Mouse (Mus musculus): ENCODE data around the gene Bglap2. TPM values are rescaled to one million over a fixed set of nuclear protein-coding genes. Genes with fewer than 3 reads are reported as not detected.
"Not testable (repeated sequence)": the region's sequence is repeated elsewhere in the genome, so short reads cannot be mapped to it uniquely, and the experiment has no call there.

Bglap2 gene
- total RNA-seq, 4 experiments from 2014 or later, result 1.6 to 2.8 TPM; not detected in 2

DNA sequence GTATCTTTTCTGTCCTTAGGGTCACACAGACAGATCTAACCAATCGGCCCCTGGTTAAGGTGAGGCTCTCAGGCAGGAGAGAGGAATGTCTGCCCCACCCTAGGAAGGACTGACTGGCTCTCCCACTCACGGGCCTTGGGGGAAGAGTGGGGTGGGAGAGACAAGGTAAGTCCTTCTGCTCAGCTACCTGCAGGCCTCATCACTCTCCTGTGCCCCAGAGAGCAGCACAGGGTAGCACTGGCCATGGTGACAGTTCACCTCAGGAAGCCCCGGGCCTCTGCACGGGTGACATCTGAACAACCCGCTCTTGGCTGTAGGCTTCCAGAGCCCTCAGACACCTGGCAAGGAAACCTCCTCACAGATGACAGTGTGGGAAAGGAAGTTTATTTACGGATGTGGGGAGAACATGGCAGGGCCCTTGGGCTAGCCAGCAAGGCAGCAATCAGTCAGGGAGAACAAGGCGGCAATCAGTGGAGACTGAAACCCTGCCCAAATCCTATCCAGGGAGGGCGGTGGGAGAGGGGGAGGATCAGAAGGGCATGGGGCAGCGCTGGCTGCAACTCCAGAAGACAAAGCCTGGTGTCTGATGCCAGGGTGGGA lies 15.4 kb upstream of the Bglap2 start:
- no peak for DNase-seq (ENCODE audit: low spot score in 2 of 2)

DNA sequence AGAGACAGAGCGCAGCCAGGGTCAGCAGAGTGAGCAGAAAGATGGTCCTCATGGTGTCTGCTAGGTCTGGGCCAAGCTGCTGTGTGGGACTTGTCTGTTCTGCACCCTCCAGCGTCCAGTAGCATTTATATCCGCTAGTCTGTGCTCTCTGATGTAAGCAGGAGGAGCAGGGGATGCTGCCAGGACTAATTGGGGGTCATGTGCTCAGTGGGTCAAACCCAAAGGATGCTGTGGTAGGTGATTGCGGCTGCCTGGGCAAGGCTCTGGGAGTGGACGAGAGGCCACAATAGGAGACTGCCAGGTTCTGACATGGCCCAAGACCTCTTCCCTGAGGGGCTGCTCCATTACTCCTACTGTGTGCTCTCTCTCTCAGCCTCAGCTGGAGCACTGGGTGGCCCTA lies 5.9 kb upstream of the Bglap2 start, which contains the start of gene Bglap:
Gene Bglap, minus strand, starts transcription at position 101 of the 400 bp plus-strand sequence.
- no peak for DNase-seq (ENCODE audit: low spot score in 2 of 2)

DNA sequence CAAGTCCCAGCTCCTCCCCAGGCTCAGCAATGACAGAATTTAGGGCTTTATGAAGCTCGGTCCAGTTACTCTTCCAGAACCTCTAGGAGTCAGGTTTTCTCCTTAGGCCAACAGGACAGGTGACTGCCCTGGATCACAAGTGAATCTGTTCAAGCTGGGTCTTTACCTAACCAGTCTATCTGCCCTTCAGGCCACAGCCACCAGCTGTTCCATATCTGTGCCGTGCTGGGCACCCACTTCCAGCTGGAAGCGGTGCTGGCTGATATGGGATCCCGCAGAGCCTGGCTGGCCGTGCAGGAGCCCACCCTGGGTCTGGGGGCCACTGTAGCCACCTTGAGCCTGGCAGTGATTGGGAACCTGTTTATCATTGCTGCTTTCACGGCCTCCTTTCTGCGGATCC lies 3.9 kb upstream of the Bglap2 start:
- not testable (repeated sequence) for DNase-seq (ENCODE audit: low spot score in 2 of 2)

GRCm38 (mm10) chr3:88381389-88382315 lies 3.2 kb upstream of the Bglap2 start:
- not testable (repeated sequence) for DNase-seq (ENCODE audit: low spot score in 2 of 2)

DNA sequence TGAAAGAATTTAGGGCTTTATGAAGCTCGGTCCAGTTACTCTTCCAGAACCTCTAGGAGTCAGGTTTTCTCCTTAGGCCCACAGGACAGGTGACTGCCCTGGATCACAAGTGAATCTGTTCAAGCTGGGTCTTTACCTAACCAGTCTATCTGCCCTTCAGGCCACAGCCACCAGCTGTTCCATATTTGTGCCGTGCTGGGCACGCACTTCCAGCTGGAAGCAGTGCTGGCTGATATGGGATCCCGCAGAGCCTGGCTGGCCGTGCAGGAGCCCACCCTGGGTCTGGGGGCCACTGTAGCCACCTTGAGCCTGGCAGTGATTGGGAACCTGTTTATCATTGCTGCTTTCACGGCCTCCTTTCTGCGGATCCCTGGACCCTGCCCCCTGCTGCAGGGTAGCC lies 1.9 kb downstream of the Bglap2 start:
- not testable (repeated sequence) for DNase-seq (ENCODE audit: low spot score in 2 of 2)

DNA sequence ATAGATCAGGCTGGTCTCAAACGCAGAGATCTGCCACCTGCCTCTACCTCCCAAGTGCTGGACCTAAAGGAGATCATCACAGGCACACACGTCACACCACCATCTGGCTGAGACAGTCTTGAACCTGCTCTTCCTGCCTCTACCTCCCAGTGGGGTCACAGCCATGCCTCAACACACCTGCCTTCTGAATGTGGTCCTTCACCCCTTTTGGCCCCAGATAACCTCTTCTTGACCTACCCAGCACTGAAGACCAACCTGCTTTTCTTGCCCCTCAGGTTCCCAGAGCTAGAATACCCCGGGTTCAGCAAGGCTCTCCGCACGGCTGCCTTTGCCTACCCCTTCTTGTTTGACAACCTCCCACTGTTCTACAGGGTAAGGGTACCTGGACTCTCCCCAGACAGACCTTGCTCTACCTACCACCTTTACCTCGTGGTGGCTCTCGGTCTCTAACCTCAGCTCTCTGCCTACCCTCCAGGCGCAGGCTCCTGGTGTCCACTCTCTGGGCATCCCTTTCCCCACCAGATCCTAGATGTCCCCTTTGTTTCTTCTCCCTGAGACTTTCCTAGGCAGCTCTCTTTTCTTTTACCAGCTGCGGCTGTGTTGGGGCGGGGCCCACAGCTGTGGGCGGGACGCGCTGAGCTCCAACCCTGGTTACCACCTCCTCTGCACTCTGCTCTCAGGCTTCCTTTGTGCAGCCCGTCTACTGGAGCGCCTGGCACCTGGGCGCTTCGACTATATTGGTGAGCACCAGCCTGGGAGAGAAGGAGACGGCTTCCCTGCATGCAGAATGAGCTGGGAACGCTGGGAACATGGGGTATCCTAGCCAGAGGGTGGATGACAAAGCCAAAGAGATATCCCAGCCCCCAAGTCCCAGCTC lies 2.5 kb downstream of the Bglap2 start:
- DNase-seq (ENCODE audit: low spot score in 2 of 2), result not testable (repeated sequence)

GRCm38 (mm10) chr3:88372643-88373042 lies 5.9 kb downstream of the Bglap2 start, which contains the start of gene Bglap3:
Bglap3 (minus strand) TSS chr3:88372743.
- DNase-seq (ENCODE audit: low spot score in 2 of 2), result not testable (repeated sequence)

GRCm38 (mm10) chr3:88368511-88368910 lies 10.0 kb downstream of the Bglap2 start:
- DNase-seq (ENCODE audit: low spot score in 2 of 2), result not testable (repeated sequence)

DNA sequence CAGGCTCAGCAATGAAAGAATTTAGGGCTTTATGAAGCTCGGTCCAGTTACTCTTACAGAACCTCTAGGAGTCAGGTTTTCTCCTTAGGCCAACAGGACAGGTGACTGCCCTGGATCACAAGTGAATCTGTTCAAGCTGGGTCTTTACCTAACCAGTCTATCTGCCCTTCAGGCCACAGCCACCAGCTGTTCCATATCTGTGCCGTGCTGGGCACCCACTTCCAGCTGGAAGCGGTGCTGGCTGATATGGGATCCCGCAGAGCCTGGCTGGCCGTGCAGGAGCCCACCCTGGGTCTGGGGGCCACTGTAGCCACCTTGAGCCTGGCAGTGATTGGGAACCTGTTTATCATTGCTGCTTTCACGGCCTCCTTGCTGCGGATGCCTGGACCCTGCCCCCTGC lies 11.0 kb downstream of the Bglap2 start:
- not testable (repeated sequence) for DNase-seq (ENCODE audit: low spot score in 2 of 2)

DNA sequence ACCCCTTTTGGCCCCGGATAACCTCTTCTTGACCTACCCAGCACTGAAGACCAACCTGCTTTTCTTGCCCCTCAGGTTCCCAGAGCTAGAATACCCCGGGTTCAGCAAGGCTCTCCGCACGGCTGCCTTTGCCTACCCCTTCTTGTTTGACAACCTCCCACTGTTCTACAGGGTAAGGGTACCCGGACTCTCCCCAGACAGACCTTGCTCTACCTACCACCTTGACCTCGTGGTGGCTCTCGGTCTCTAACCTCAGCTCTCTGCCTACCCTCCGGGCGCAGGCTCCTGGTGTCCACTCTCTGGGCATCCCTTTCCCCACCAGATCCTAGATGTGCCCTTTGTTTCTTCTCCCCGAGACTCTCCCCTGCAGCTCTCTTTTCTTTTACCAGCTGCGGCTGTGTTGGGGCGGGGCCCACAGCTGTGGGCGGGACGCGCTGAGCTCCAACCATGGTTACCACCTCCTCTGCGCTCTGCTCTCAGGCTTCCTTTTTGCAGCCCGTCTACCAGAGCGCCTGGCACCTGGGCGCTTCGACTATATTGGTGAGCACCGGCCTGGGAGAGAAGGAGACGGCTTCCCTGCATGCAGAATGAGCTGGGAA lies 11.6 kb downstream of the Bglap2 start:
- DNase-seq (ENCODE audit: low spot score in 2 of 2), result peak in 1 of 2 experiments; percentile 54

- no peak for DNase-seq (ENCODE audit: low spot score in 2 of 2)
Measured at GRCm38 (mm10) chr3:88365705-88366361, 12.7 kb downstream of the Bglap2 start.

- peak in 1 of 2 experiments; percentile 63 for DNase-seq (ENCODE audit: low spot score in 2 of 2)
Measured at GRCm38 (mm10) chr3:88364337-88364736, 14.2 kb downstream of the Bglap2 start, which contains the start of gene Paqr6. Paqr6 (plus strand) TSS chr3:88364584.

GRCm38 (mm10) chr3:88363700-88364099 lies 14.8 kb downstream of the Bglap2 start:
- peak; percentile 53 to 76 for DNase-seq (ENCODE audit: low spot score in 2 of 2)

- DNase-seq (ENCODE audit: low spot score in 2 of 2), result peak in 1 of 2 experiments; percentile 63
Measured at GRCm38 (mm10) chr3:88361612-88362313, 16.7 kb downstream of the Bglap2 start.

DNA sequence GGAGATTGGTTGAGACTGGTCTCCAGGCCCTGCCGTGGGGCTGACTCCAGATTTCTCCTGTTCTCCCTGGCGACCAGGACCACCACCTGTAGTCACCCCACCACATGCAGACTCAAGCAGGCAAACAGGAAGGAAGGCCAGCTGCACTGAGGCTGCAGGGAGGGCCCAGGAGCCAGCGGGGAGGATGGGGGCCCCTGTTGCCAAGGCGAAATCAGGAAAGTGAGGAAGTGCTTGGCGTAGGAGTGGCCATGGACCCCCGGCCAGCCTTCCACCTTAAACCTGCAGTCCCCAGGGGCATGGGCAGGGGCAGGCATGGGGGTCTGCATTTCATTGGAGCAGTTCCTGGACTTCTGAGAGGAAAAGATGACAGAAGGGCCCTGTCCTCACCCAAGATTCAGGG lies 17.4 kb downstream of the Bglap2 start:
- DNase-seq (ENCODE audit: low spot score in 2 of 2), result no peak

- no peak for DNase-seq (ENCODE audit: low spot score in 2 of 2)
Measured at GRCm38 (mm10) chr3:88359989-88360388, 18.5 kb downstream of the Bglap2 start.

GRCm38 (mm10) chr3:88359584-88359983 lies 18.9 kb downstream of the Bglap2 start:
- DNase-seq (ENCODE audit: low spot score in 2 of 2), result no peak

DNA sequence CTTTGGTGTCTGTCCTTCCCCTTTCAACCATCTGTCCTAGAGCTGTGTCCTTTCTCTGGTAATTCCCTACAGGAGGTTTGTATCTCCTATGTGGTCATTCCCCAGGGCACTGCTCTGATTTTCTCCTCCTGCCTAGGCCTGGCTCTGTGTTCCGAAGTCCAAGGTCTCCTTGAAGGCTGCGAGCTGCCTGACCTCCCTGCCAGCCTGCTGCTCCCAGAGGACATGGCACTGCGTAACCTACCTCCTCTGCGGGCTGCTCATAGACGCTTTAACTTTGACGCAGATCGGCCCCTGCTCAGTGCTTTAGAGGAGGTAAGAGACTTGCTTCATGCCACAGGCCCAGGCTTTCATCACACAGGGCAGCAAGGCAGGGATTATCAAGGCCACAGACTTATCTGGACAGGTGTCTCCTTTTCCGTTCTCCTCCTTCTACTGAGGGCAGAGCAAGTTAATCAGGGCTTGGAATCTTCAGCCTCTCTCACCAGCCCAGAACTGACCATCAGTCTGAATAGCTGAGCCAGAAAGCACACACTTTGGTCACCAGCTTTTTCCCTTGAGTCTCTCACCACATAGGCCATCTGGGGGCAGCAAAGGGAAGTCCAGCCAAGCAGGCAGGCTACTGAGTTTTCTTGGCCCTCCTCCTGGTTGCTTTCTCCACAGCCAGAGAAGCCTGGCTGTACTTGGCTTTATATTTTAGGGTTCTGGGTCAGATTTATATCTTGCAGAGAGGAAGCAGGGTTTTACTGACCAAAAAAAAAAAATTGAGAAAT lies 23.9 kb downstream of the Bglap2 start:
- no peak for DNase-seq (ENCODE audit: low spot score in 2 of 2)

DNA sequence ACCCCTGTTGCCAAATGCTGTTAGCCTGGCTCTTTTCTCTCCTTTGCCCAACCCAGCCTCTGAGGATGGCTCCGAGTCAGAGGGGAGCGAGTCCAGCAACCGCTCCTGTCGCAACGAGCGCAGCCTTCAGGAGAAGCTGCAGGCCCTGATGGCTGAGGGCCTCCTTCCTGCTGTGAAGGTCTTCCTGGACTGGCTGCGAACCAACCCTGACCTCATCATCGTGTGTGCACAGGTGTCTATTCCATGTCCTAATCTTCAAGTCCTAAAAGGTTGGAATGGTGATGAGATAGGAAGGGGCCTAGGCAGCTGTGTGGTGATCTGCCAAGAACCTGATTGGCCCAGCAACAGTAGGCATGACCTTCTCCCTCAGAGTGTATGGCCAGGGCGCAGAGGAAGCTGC lies 25.6 kb downstream of the Bglap2 start:
- DNase-seq (ENCODE audit: low spot score in 2 of 2), result no peak
